Mouse (Mus musculus): ENCODE data around the gene Kif2a.

- TF ChIP-seq CTCF (IDR thresholded peaks at IDR 0.05; ENCODE audit: low read depth) (peak; percentile 36), EP300 (IDR thresholded peaks at IDR 0.05; ENCODE audit: low read depth) (peak; percentile 91)
Measured at GRCm38 (mm10) chr13:106998671-106999070, 23.3 kb downstream of the Kif2a start.
